Mouse (Mus musculus): Measurements from ENCODE around the gene Itm2b.

Gene Itm2b

GRCm38 (mm10) chr14:73383746-73384145, 1.3 kb downstream of the Itm2b start:
- no peak for DNase-seq (ENCODE audit: low read depth, low spot score)
- Histone ChIP-seq H3K27me3 (ENCODE audit: control insufficient read depth, insufficient read depth, low read length, poor library complexity, severe bottlenecking) (no peaks in the 10 kb centered on the region), H3K36me3 (ENCODE audit: control insufficient read depth, insufficient read depth, low read length, poor library complexity, severe bottlenecking) (peaks cover 1% of the 10 kb centered on the region; the same call in 1 of the 2 replicates)

DNA sequence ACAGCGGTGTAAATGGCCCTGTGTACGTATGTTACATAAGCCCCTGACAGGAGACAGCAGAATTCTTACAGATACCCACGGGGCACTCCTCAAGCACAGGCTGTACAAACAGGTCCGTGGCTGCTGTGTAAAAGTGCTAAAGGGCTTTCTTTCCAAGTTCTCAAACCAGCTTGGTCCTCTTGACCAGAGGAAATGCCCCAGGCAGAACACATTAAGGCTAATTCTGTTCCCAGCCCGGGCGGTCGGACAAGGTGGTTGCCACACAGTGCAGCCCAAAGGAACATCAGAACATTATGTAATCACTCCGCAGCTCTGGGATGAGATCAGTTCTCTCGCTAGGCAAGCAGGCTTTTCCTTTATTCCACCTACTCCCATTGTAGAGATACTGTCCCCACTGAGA, 2.4 kb downstream of the Itm2b start:
- DNase-seq (ENCODE audit: low read depth, low spot score) = no peak
- Histone ChIP-seq H3K27me3 (ENCODE audit: control insufficient read depth, insufficient read depth, low read length, poor library complexity, severe bottlenecking) (no peaks in the 10 kb centered on the region), H3K36me3 (ENCODE audit: control insufficient read depth, insufficient read depth, low read length, poor library complexity, severe bottlenecking) (peaks cover 3% of the 10 kb centered on the region)

DNA sequence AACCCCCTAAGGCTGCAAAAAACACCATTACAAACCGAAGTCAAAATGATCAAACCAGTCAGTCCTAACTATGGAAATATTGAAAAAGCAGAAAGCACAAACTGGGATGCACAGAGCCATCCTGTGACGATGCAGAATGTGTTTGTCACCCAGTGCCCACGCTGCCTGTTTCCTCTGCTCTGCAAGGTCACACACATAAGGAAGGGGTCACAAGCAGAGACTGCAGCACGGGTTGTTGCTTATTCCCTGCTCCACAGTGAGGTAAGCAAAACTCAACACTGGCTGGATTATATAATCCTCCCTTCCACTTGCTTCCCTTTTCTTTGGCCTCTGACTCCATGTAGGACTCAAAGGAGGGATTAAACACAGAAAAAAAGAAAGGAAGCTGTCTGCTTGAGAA, 3.5 kb downstream of the Itm2b start:
- Histone ChIP-seq H3K27me3 (ENCODE audit: control insufficient read depth, insufficient read depth, low read length, poor library complexity, severe bottlenecking) (no peaks in the 10 kb centered on the region), H3K36me3 (ENCODE audit: control insufficient read depth, insufficient read depth, low read length, poor library complexity, severe bottlenecking) (peaks cover 6% of the 10 kb centered on the region)
- no peak for DNase-seq (ENCODE audit: low read depth, low spot score)

DNA sequence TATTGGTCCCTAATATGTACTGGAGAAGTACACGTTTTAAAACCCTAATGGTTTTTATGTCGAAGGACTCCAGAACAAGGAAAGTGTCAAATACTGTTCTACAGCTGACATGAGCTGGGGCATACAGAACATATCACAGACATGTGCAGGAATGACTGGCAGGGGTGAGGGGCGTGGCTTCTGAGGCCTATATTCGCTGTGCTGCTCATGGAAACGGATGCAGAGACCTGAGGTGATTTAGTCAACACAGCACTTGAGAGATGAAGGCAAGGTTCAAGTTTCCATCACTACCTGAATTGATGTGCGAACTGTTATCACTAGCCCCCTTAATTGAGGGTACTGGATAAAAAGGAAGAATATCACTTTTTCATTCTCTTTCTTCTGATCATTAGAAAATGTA, 7.3 kb downstream of the Itm2b start:
- no peak for DNase-seq (ENCODE audit: low read depth, low spot score)
- Histone ChIP-seq H3K36me3 (ENCODE audit: control insufficient read depth, insufficient read depth, low read length, poor library complexity, severe bottlenecking) (peaks cover 7% of the 10 kb centered on the region), H3K27me3 (ENCODE audit: control insufficient read depth, insufficient read depth, low read length, poor library complexity, severe bottlenecking) (no peaks in the 10 kb centered on the region)

DNA sequence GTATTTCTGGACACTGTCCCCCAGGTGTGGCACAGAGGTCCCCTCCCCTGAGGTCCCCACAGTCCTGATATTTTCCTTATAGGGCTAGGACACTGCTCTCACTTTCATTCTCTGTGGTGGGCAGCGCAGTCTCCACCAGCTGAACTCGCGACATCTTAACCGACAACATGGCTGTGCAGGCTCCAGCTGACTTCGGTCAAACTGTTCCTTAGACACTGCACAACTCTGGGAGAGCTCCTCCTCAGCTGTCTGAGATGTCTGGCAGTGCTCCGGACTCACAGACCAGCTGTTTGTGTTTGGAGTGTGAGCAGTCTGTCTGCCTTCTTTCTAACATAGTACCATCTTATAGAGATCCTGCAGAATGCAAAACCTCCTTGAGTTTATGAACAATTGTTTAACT, 8.2 kb downstream of the Itm2b start:
- H3K27me3 ChIP-seq (ENCODE audit: control insufficient read depth, insufficient read depth, low read length, poor library complexity, severe bottlenecking) = no peaks in the 10 kb centered on the region

GRCm38 (mm10) chr14:73375903-73376302, 9.2 kb downstream of the Itm2b start:
- Histone ChIP-seq H3K27me3 (ENCODE audit: control insufficient read depth, insufficient read depth, low read length, poor library complexity, severe bottlenecking) (no peaks in the 10 kb centered on the region), H3K36me3 (ENCODE audit: control insufficient read depth, insufficient read depth, low read length, poor library complexity, severe bottlenecking) (peaks cover 6% of the 10 kb centered on the region)
- DNase-seq (ENCODE audit: low read depth, low spot score) = no peak

More for the DNA sequence above, 8.2 kb downstream of the Itm2b start:
- no peak for DNase-seq (ENCODE audit: low read depth, low spot score)
- H3K36me3 ChIP-seq (ENCODE audit: control insufficient read depth, insufficient read depth, low read length, poor library complexity, severe bottlenecking) = peaks cover 7% of the 10 kb centered on the region

GRCm38 (mm10) chr14:73375445-73375844, 9.6 kb downstream of the Itm2b start:
- no peak for DNase-seq (ENCODE audit: low read depth, low spot score)
- Histone ChIP-seq H3K36me3 (ENCODE audit: control insufficient read depth, insufficient read depth, low read length, poor library complexity, severe bottlenecking) (peaks cover 6% of the 10 kb centered on the region), H3K27me3 (ENCODE audit: control insufficient read depth, insufficient read depth, low read length, poor library complexity, severe bottlenecking) (no peaks in the 10 kb centered on the region)

GRCm38 (mm10) chr14:73374315-73374890, 10.7 kb downstream of the Itm2b start:
- Histone ChIP-seq H3K36me3 (ENCODE audit: control insufficient read depth, insufficient read depth, low read length, poor library complexity, severe bottlenecking) (peaks cover 6% of the 10 kb centered on the region), H3K27me3 (ENCODE audit: control insufficient read depth, insufficient read depth, low read length, poor library complexity, severe bottlenecking) (no peaks in the 10 kb centered on the region)
- no peak for DNase-seq (ENCODE audit: low read depth, low spot score)

DNA sequence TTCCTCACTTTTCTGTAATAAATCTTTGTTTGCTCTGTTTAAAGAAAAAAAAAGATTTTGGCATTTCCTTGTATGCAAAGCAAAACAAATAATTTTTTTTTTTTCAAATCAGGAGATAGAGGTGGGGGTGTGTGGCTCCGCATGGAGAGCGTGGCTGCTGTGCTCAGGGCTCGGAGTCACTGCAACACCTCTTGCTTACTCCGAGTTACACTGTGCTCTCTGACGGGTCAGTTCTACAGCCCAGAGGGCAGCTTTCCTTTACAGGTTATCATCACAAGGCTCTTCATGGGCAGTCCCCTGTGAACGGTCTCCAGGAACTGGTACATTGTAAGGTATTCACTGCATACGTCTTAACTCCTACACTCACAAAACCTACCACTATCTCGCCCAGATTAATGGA, 11.5 kb downstream of the Itm2b start:
- Histone ChIP-seq H3K36me3 (ENCODE audit: control insufficient read depth, insufficient read depth, low read length, poor library complexity, severe bottlenecking) (peaks cover 6% of the 10 kb centered on the region), H3K27me3 (ENCODE audit: control insufficient read depth, insufficient read depth, low read length, poor library complexity, severe bottlenecking) (no peaks in the 10 kb centered on the region)
- DNase-seq (ENCODE audit: low read depth, low spot score) = no peak

GRCm38 (mm10) chr14:73372990-73373389, 12.1 kb downstream of the Itm2b start:
- H3K27me3 ChIP-seq (ENCODE audit: control insufficient read depth, insufficient read depth, low read length, poor library complexity, severe bottlenecking) = no peaks in the 10 kb centered on the region
- peaks cover 8% of the 10 kb centered on the region for H3K36me3 ChIP-seq (ENCODE audit: control insufficient read depth, insufficient read depth, low read length, poor library complexity, severe bottlenecking)
- no peak for DNase-seq (ENCODE audit: low read depth, low spot score)

DNA sequence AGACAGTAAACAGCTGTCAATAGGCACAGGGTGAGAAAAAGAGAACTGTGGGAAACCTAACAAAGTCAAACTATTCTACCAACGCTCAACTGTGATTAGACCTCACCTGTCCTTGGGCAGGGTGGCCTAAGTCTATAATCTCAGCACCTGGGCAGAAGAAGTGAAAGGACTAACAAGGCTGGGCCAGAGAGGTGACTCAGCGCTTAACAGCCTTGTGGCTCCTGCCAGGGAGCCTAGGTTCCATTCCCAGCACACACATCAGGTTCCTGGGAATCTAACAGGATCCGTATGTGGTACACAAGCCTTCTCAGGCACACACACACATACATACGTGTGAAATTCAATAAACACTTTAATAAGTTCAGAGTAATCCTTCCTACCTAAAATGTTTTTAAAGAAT, 13.5 kb downstream of the Itm2b start:
- no peak for DNase-seq (ENCODE audit: low read depth, low spot score)
- Histone ChIP-seq H3K36me3 (ENCODE audit: control insufficient read depth, insufficient read depth, low read length, poor library complexity, severe bottlenecking) (peaks cover 10% of the 10 kb centered on the region), H3K27me3 (ENCODE audit: control insufficient read depth, insufficient read depth, low read length, poor library complexity, severe bottlenecking) (no peaks in the 10 kb centered on the region)

GRCm38 (mm10) chr14:73370695-73371372, 14.3 kb downstream of the Itm2b start:
- DNase-seq (ENCODE audit: low read depth, low spot score) = no peak
- H3K27me3 ChIP-seq (ENCODE audit: control insufficient read depth, insufficient read depth, low read length, poor library complexity, severe bottlenecking) = no peaks in the 10 kb centered on the region
- peaks cover 14% of the 10 kb centered on the region for H3K36me3 ChIP-seq (ENCODE audit: control insufficient read depth, insufficient read depth, low read length, poor library complexity, severe bottlenecking)

DNA sequence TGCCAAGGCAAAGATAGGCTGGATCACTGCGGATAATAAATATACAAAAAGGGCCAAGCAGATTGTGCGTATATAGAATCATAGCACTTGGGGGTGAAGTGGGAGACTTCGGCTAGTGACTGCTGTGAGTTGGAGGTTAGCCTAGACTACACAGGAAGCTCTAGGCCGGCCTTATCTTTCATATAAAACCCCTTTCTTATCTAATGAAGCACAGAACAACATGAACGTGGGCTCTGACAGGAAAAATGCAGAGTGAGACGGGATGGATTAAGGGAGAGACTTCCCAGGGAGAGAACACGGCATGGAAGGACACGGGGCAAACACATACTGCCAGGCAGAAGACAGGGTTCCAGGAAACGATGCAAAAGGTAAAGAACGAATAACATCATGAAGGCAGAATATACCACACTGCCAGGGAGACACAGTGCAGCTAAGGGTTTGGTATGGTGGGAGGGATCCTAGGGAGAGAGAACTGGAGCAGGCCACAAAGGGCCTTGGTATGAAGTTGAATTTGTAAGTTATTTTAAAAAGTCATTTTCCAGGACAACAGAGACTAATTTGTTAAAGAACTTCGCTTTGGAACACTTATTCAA, 14.9 kb downstream of the Itm2b start:
- no peak for DNase-seq (ENCODE audit: low read depth, low spot score)
- H3K27me3 ChIP-seq (ENCODE audit: control insufficient read depth, insufficient read depth, low read length, poor library complexity, severe bottlenecking) = no peaks in the 10 kb centered on the region
- H3K36me3 ChIP-seq (ENCODE audit: control insufficient read depth, insufficient read depth, low read length, poor library complexity, severe bottlenecking) = peaks cover 14% of the 10 kb centered on the region

DNA sequence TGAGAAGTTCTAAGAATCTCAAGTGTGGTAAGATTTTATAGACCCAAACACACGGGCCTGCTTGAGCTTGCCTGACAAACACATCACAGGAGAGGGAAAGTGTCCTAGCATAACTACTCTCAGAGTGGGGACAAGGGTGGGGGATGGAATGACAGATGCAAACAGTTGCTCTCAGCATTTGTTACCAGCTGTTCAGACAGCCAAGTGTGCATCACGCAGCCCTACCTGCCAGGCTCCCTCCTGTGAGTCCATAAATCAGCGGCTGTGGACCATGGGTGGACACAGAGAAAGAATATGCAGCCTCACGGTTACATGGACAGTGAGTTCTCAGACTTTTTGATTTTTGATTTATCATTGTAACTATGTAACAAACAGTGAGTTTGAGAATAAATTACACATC, 15.5 kb downstream of the Itm2b start:
- no peak for DNase-seq (ENCODE audit: low read depth, low spot score)
- Histone ChIP-seq H3K27me3 (ENCODE audit: control insufficient read depth, insufficient read depth, low read length, poor library complexity, severe bottlenecking) (no peaks in the 10 kb centered on the region), H3K36me3 (ENCODE audit: control insufficient read depth, insufficient read depth, low read length, poor library complexity, severe bottlenecking) (peaks cover 16% of the 10 kb centered on the region)

GRCm38 (mm10) chr14:73368966-73369365, 16.1 kb downstream of the Itm2b start:
- peaks cover 19% of the 10 kb centered on the region for H3K36me3 ChIP-seq (ENCODE audit: control insufficient read depth, insufficient read depth, low read length, poor library complexity, severe bottlenecking)
- DNase-seq (ENCODE audit: low read depth, low spot score) = no peak
- H3K27me3 ChIP-seq (ENCODE audit: control insufficient read depth, insufficient read depth, low read length, poor library complexity, severe bottlenecking) = no peaks in the 10 kb centered on the region
